In genomic region chr17:73203642-73204332, GRCm38 (mm10) we compare ENCODE assay signal across 18 mouse cellular contexts.
DNase-seq lines count a peak whose midpoint lies in the region; ATAC-seq and TF ChIP-seq lines count a peak whose summit lies in the region.
"Had no signal": no experiment of that assay in that cellular context is flagged by ENCODE, and none has a peak within 500 bp of the region (broad histone marks: within the 10 kb centered on the region; RNA-seq: fewer than 3 reads in every experiment).

No protein-coding gene starts in this region.

- WGBS in kidney, embryonic 15.5 days = 82% methylated on average over 15 of the region's 15 CpGs
- WGBS in heart, embryonic 12.5 days = 63% methylated on average over 15 of the region's 15 CpGs
- 56% methylated on average over 15 of the region's 15 CpGs for WGBS in lung, embryonic 14.5 days
- WGBS in cerebellum, adult 2 months = 86% methylated on average over 15 of the region's 15 CpGs

- H3K27ac ChIP-seq in kidney, embryonic 15.5 days = no peak overlapping the region
- no peak overlapping the region for H3K27ac ChIP-seq in ES-Bruce4 (ENCODE audit: insufficient read depth, low read length)
- H3K27ac ChIP-seq in heart, embryonic 12.5 days (ENCODE audit: poor library complexity, severe bottlenecking) = peak overlapping the region; percentile 73
- no peak overlapping the region for H3K27ac ChIP-seq in lung, embryonic 14.5 days (ENCODE audit: low read depth)
- H3K27ac ChIP-seq in cerebellum, adult 2 months (ENCODE audit: insufficient read depth, low read length) = no peak overlapping the region
- H3K27ac ChIP-seq: embryonic facial prominence, embryonic 15.5 days; limb, embryonic 13.5 days; liver, embryonic 15.5 days; neural tube, embryonic 12.5 days had no signal

- no peak overlapping the region for H3K9ac ChIP-seq in kidney, embryonic 15.5 days
- no peak overlapping the region for H3K9ac ChIP-seq in ES-Bruce4 (ENCODE audit: low read depth, poor library complexity, severe bottlenecking)
- H3K9ac ChIP-seq in heart, embryonic 12.5 days = 0 out of 2 replicates have a peak overlapping the region, but pooled peaks have one; percentile 26
- no peak overlapping the region for H3K9ac ChIP-seq in lung, embryonic 14.5 days
- H3K9ac ChIP-seq: embryonic facial prominence, embryonic 15.5 days; limb, embryonic 13.5 days; liver, embryonic 15.5 days; neural tube, embryonic 12.5 days had no signal

- H3K27me3 ChIP-seq in kidney, embryonic 15.5 days = no peaks in the 10 kb centered on the region
- no peaks in the 10 kb centered on the region for H3K27me3 ChIP-seq in ES-Bruce4 (ENCODE audit: control insufficient read depth, insufficient read depth, low read length, poor library complexity, severe bottlenecking)
- no peaks in the 10 kb centered on the region for H3K27me3 ChIP-seq in heart, embryonic 12.5 days (replicated peaks)
- H3K27me3 ChIP-seq in lung, embryonic 14.5 days (ENCODE audit: insufficient read depth, low read length) = no peaks in the 10 kb centered on the region
- H3K27me3 ChIP-seq in cerebellum, adult 2 months (ENCODE audit: control insufficient read depth, insufficient read depth, low read length) = no peaks in the 10 kb centered on the region
- H3K27me3 ChIP-seq: embryonic facial prominence, embryonic 15.5 days; limb, embryonic 13.5 days; liver, embryonic 15.5 days; neural tube, embryonic 12.5 days had no signal

- DNase-seq in kidney, postnatal 10 days = peak; percentile 28
- peak; percentile 62 for DNase-seq in lung, embryonic 14.5 days
- DNase-seq in gastrocnemius, postnatal 25 days = no peak
- no peak for DNase-seq in cerebellum, adult 2 months
- DNase-seq in MN1 (ENCODE audit: low spot score) = no peak
- DNase-seq: cerebellum, adult 9-11 months; embryo, embryonic 11 days; gastrocnemius, postnatal 10 days; kidney, adult 9 months; right cerebral cortex, postnatal 14 days; thymus, postnatal 14 days had no signal

- H3K4me3 ChIP-seq in kidney, embryonic 15.5 days (replicated peaks) = no peak overlapping the region
- H3K4me3 ChIP-seq in ES-Bruce4 (ENCODE audit: low read depth, low read length) = no peak overlapping the region
- no peak overlapping the region for H3K4me3 ChIP-seq in heart, embryonic 12.5 days
- no peak overlapping the region for H3K4me3 ChIP-seq in lung, embryonic 14.5 days (ENCODE audit: low read depth, low read length)
- no peak overlapping the region for H3K4me3 ChIP-seq in cerebellum, adult 2 months (replicated peaks; ENCODE audit: insufficient read depth, low read depth, low read length)
- H3K4me3 ChIP-seq: embryonic facial prominence, embryonic 15.5 days; limb, embryonic 13.5 days; liver, embryonic 15.5 days; neural tube, embryonic 12.5 days had no signal

- TF ChIP-seq POLR2A in ES-Bruce4 (IDR thresholded peaks at IDR 0.05; ENCODE audit: insufficient read depth, low read length) = no peak
- TF ChIP-seq POLR2A in cerebellum, adult 2 months (IDR thresholded peaks at IDR 0.05; ENCODE audit: borderline replicate concordance, insufficient read depth, low read length) = no peak

- H3K4me1 ChIP-seq in kidney, embryonic 15.5 days = peaks cover 11% of the 10 kb centered on the region; the same call in 1 of the 2 replicates
- H3K4me1 ChIP-seq in ES-Bruce4 (ENCODE audit: control insufficient read depth, insufficient read depth, low read length) = no peaks in the 10 kb centered on the region
- H3K4me1 ChIP-seq in heart, embryonic 12.5 days (replicated peaks) = peaks cover 21% of the 10 kb centered on the region
- no peaks in the 10 kb centered on the region for H3K4me1 ChIP-seq in lung, embryonic 14.5 days (ENCODE audit: insufficient read depth)
- no peaks in the 10 kb centered on the region for H3K4me1 ChIP-seq in cerebellum, adult 2 months (ENCODE audit: control insufficient read depth, insufficient read depth, low read length)
- H3K4me1 ChIP-seq: embryonic facial prominence, embryonic 15.5 days; liver, embryonic 15.5 days; neural tube, embryonic 12.5 days had no signal

- no peak for TF ChIP-seq EP300 in ES-Bruce4 (IDR thresholded peaks at IDR 0.05; ENCODE audit: insufficient read depth, low read depth, low read length)

- peaks cover 10% of the 10 kb centered on the region; the same call in 1 of the 2 replicates for H3K36me3 ChIP-seq in kidney, embryonic 15.5 days
- no peaks in the 10 kb centered on the region for H3K36me3 ChIP-seq in ES-Bruce4 (ENCODE audit: control insufficient read depth, insufficient read depth, low read length, poor library complexity, severe bottlenecking)
- peaks cover 6% of the 10 kb centered on the region for H3K36me3 ChIP-seq in heart, embryonic 12.5 days
- no peaks in the 10 kb centered on the region for H3K36me3 ChIP-seq in lung, embryonic 14.5 days (ENCODE audit: insufficient read depth)
- H3K36me3 ChIP-seq: embryonic facial prominence, embryonic 15.5 days; limb, embryonic 13.5 days; liver, embryonic 15.5 days; neural tube, embryonic 12.5 days had no signal

- H3K9me3 ChIP-seq in kidney, embryonic 15.5 days (replicated peaks) = no peaks in the 10 kb centered on the region
- H3K9me3 ChIP-seq in ES-Bruce4 (replicated peaks; ENCODE audit: control insufficient read depth, insufficient read depth, low read length, poor library complexity, severe bottlenecking) = no peaks in the 10 kb centered on the region
- H3K9me3 ChIP-seq in heart, embryonic 12.5 days (replicated peaks) = peaks cover 4% of the 10 kb centered on the region; the same call in 1 of the 2 replicates
- no peaks in the 10 kb centered on the region for H3K9me3 ChIP-seq in lung, embryonic 14.5 days (ENCODE audit: low read depth, low read length)
- H3K9me3 ChIP-seq: limb, embryonic 13.5 days; liver, embryonic 15.5 days had no signal

- peak; percentile 10 for TF ChIP-seq CTCF in ES-Bruce4 (IDR thresholded peaks at IDR 0.05; ENCODE audit: low read depth, low read length)
- TF ChIP-seq CTCF in lung, embryonic 14.5 days (IDR thresholded peaks at IDR 0.05; ENCODE audit: low read depth) = peak; percentile 50
- TF ChIP-seq CTCF in cerebellum, adult 2 months (IDR thresholded peaks at IDR 0.05; ENCODE audit: borderline replicate concordance, insufficient read depth, low read depth, low read length) = no peak

- no peak overlapping the region for H3K4me2 ChIP-seq in kidney, embryonic 15.5 days
- H3K4me2 ChIP-seq in heart, embryonic 12.5 days = no peak overlapping the region
- H3K4me2 ChIP-seq in lung, embryonic 14.5 days = no peak overlapping the region
- H3K4me2 ChIP-seq: embryonic facial prominence, embryonic 15.5 days; limb, embryonic 13.5 days; liver, embryonic 15.5 days; neural tube, embryonic 12.5 days had no signal

- ATAC-seq in kidney, embryonic 15.5 days (replicated peaks; ENCODE audit: low FRiP score) = no peak
- no peak for ATAC-seq in heart, embryonic 12.5 days (ENCODE audit: insufficient number of reproducible peaks, low FRiP score)
- ATAC-seq in lung, embryonic 14.5 days (ENCODE audit: insufficient read depth) = 0 out of 2 replicates have a peak, but pooled peaks have one; percentile 24

Comparison
In these comparisons a context has a peak if more than half of its experiments do, and no peak if none do; other contexts are left out.
1. DNase-seq: peak in kidney, postnatal 10 days (single experiment) and lung, embryonic 14.5 days (single experiment); none in gastrocnemius, postnatal 25 days (single experiment), cerebellum, adult 2 months (0 of 2) and MN1 (single experiment).